Mouse (Mus musculus) embryo, embryonic 9.5 days (tissue): ENCODE results near the gene Trmo.
A peak's percentile ranks its signal among the peaks of the same experiment; 100 is the strongest.

Source experiments
- DNase-seq: peaks from one replicate; pipeline ENCODE4 v3.0.0-alpha.2; 2017; ENCODE audit errors: extremely low spot score

The Trmo gene

DNA sequence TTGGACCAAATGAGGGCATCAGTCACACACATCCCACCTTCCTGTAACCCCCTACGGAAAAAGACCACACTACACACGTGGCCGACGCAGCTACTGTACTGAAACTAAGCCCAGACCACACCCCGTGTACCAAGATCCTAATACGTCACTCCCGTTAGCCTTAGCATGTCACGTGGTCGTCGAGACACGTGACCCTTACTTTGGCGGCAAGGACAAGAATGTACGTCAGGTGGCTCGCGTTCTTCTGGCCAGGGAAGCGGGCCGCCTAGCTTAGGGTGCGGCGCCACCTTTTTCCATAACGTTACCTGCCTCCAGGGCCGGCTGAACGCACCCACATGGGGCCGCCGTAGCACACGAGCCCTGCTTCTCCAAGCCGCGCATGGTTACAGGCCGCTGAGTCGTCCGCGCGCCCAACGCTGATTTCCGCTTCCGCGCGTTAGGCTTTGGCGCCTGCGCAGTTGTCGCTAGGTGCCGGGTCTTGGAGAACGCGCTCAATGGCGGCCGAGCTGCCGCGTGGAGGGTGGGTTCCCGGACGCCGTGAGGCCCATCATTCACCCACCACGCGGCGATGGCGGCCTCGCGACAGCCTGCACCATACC lies at the start of gene Trmo:
Trmo (minus strand) TSS at position 425 of the 599 bp plus-strand sequence.
- DNase-seq = peak; percentile 96

DNA sequence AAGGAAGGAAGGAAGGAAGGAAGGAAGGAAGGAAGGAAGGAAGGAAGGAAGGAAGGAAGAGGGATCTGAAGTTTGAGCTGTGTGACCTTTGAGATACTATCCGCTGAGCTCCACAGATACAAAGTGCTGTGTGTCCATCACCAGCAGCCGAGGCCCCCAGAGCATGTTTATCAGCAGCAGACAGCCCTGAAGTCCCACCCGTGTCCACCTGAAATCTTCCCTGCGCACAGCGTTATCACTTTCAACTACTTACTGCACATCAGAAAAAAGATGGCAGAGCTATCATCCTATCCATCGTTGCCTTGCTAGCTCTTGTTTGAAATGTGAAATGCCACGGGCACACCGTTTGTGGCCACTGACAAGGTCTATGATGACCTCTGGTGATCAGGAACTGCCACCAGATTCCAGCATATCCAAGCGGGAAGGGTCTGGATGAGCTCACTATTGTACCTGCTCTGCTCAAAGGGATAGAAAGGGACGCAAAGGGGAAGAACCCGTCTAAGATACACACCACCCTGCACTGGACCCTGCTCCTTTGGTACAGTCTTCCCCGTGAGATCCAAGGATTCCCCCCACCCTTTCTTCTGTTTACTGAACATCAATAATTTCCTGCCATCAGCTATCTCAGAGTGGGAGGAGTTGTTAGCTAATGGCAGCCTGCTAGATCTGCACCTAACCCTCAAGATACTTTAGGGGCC lies 43.3 kb upstream of the Trmo start:
- DNase-seq = no peak

DNA sequence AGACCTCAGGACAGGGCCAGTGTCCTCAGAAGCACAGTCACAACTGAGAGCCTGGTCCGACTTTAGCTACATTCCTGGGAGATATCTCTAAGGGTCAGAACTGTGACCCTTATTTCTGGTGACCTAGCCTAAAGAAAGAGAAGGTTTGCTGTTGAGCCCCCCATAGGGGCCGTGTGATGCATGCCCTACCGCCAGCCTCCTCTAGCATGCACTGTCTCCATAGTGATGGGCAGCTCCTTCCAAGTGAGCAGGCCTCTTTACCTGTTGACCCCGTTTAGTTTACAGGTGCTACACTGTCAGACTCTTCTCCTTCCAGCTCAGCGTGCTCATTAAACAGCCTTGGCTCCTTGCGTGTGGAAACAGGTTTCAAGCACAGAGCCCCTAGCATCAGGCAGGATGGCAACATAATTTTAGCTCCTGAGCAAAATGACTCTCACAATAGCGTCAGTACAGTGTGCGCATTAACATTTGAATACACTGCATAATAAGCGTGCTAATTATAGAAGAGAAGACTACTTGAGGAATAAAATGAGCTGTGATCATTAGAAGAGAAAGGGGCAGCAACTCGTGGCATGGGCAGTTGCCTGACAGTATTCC lies 39.8 kb upstream of the Trmo start:
- DNase-seq = no peak

DNA sequence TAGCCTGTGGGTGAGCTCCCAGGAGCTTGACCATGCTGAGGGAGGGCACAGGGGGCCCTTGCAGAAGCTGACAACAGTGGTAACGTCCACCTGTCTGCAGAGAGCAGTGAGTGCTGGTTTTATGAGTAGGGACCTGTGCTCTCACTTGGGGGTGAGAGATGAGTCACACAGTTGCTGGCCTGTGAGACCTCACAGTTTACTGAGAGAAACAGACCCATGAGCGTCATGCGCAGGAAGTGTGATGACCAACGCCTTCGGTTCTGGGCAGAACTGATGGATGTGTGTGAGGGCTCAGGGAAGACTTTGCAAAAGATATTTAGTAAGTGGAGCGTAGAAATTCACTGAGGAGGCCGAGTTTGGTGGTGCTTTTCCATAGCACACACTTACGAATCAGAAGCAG lies 33.4 kb upstream of the Trmo start:
- DNase-seq = no peak

DNA sequence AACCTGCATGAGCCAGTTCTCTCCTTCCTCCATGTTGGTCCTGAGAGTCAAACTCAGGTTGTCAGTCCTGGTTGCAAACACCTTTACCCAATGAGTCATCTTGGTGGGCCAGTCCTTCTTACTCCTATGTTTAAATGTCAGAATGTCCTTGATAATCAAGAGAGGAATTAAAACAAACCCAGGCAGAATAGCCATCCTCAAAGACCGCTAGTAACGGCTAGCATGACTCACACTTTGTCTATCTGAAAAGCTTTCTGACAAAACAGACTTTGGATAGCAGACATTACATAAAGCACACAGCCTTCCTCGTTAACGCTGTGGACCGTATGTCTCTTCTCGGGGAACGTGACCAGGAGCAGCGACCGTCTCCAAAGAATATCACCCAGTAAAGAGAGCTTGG lies 29.6 kb upstream of the Trmo start:
- no peak for DNase-seq

DNA sequence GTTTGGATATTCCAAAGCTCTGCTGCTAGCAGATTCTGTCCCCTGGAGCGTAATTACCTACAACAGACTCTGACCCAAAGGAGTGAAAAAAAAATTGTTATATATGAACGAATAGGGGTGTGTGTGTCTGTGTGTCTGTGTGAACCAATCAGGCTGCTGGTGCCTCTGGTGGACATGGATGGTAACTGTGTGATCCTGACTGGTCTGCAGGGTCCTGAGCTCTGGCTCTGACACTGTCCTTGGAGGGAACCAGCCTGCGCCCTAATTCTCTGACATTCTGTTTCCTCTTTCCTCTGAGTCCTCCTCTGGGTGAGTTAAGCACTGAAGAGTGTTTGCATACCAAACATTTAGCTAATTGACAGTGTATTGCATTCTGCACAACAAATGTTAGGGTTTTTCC lies 28.3 kb upstream of the Trmo start:
- DNase-seq = no peak

DNA sequence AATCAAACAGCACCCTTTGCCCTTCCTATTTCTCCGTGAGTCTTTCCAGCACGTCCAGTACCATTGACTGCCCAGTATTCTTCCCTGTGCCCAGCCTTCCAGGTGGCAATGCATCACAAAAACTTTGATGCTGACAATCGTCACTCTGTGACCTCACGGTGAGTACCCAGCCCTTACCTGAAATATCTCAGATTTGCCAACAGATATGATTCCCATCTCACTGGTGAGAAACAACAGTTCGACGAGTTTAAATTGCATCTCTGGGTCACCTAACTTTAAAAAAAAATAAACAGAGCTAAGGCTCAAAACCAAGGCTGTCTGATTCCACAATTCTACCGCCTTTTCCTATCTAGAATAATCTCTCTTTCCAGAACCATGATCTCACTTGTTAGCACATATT lies 24.2 kb upstream of the Trmo start, which contains the start of gene Hemgn:
Hemgn (minus strand) TSS at position 101 of the 400 bp plus-strand sequence.
- DNase-seq = no peak

DNA sequence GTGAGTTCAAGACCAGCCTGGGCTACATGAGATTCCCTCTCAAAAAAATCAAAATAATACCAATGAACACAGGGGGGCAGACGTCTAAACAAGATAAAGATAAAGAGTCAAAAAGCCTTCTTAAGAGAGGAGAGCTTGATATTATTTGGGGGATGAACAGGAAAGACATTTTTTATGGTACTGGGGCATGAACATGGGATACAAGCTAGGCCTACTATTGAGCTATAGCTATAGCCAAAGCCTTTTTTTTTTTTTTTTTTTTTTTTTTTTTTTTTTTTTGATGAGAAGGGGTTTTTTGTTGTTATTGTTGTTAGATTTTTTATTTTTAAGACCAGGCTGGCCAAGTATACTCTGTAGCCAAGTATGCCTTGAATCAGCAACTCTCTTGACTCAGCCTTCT lies 22.9 kb upstream of the Trmo start:
- DNase-seq = no peak

DNA sequence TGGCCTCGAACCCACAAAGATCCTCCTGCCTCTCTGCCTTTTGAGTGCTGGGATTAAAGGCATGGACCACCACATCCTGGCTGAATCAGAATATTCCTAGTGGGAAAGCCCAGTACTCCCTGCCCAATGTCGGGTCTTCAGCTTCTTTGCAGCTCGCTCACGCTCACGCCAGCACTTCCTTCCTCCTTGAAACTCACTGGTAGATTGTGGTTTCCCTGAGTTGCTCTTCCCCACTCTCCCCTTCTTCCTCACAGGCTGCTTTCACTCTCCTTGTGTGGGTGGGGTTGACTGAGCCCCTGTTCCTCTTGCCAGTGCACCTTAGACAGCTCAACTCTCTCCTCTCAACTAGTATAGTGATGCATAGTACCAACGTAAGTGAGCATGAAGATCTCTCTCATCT lies 22.3 kb upstream of the Trmo start:
- no peak for DNase-seq

DNA sequence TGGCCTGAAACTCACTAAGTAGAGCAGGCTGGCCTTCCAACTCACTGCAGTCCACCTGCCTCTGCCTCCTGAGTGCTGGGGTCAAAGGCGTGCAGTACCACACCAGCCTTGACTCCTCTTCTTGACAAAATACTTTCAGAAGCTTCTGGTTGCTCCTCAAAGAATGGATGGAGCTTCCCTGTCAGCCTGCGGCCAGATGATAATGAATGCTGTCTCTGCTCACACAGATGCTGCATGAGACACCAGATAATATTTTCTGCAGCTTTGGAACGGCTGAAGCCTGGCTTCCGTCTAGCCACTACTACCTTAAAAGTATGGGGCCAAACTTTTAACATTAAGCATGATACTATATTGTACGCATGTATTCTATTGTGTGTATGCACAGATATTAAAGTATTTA lies 21.4 kb upstream of the Trmo start:
- no peak for DNase-seq

DNA sequence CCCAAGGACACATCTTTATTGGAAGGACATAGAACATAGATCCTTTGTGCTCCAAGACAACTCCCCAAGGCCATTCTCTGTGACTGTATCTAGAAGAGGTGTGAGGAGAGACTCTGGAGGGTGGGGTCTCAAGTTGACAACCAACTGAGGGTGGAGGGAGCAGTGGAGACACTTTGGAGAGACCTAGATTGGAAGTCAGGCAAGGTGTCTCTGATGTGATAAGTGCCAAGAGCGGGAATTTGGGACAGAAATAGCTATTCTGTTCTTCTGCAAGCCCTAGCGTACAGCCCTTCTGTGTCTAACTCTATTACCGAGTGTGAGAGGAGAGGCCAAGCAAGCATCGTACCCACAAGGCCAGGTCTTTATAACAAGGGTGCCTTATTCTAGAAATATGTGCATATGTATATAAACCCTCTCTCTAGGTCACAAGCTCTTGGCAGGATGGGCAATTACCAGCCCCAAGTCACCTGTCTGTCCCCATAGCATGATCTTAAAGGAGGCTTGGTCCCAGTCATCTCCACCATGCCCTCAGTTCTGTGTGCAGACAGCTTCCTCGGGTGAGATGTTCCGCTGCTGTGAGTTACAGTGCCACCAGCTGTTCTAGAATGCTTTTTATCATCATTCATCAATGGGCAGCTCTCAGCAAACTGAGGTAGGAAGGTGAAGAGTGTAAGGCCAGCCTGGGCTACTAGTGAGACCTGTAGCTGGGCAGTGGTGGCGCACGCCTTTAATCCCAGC lies 17.9 kb upstream of the Trmo start:
- DNase-seq = no peak

DNA sequence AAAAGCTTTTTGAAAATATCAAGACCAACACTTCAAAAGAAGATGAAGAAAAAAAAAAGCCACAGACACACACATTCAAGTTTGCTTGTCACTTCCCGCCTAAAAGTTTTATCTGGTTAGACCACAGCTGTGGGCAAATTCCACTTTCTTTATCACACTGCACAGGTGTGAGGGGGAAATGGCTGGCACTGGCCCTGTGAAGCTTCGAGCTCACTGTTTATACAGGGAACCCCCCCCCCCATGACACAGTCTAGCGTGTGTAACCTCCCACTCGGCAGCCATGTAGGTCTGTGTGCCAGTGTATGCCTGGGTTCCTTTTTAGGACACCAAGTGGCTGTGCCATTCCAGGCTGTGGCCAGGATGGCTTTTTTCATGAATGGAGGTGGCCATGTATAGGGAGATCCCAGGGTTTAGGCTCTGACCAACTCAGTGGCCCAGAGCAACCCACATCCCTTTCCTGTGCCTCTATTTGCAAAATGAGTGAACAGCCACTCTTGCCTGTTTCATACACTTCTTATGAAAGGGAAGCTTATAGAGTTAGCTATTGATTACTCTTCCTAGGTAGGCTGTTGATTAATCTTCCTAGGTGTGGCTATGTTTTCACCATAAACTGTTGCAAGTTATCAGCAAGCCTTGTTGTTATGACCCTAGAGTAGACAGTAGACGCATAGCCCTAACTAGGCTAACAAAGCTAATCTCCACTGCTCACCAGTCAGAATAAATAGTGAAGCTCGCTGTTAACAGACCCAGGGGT lies 15.0 kb upstream of the Trmo start:
- DNase-seq = no peak

DNA sequence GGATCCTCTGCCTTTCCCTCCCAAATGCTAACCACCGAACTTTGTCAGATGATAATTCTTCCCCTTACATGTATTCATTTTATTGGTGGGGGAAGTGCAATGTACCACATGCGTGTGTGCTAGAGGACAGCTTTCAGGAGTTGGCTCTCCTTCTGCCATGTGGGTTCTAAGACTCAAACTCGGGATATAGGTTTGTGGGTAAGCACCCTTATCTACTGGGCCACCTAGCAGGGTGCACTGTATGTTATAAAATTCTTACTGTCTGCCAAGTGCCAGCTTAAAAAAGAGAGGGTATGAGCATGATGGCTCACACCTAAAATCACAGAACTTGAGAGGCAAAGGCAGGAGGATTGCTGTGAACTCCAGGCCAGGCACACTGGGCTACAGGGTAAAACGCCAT lies 9.6 kb upstream of the Trmo start:
- no peak for DNase-seq

DNA sequence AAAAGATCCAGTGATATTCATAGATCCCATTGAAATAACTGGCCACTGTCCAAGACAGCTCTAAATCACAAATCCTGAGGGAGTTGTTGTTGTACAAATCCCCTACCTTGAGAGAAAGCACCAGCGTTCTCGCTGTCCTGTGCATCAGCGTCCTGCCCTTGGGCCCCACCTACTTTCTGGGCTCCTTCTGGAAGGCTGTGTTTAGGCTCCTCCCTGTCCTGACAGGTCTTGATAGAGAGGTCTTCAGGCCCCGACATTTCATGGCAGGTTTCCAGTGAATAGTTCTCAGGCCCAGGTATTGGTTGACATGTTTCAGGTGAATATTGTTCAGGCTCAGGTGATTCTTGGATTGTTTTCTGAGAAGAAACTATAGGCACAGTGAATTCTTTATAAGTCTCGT lies 6.5 kb upstream of the Trmo start:
- DNase-seq = no peak

DNA sequence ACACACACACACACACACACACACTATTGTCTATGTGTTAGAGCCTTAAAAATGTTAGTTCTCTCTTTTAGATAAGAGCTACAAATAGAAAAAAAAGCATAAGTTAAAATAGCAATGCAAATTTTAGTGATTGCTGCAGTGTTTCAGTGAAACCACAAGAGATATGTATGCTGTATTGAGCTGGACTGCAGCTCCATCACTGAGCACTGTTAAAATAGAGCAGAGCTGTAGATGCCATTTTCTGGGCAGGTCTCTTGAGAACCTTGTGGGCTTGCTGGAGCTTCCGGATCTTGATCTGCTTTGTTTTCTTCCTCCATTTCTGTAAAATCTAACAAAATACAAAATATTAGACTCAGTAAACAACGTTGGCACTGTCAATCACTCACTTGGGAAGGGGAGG lies 5.2 kb upstream of the Trmo start:
- DNase-seq = no peak

DNA sequence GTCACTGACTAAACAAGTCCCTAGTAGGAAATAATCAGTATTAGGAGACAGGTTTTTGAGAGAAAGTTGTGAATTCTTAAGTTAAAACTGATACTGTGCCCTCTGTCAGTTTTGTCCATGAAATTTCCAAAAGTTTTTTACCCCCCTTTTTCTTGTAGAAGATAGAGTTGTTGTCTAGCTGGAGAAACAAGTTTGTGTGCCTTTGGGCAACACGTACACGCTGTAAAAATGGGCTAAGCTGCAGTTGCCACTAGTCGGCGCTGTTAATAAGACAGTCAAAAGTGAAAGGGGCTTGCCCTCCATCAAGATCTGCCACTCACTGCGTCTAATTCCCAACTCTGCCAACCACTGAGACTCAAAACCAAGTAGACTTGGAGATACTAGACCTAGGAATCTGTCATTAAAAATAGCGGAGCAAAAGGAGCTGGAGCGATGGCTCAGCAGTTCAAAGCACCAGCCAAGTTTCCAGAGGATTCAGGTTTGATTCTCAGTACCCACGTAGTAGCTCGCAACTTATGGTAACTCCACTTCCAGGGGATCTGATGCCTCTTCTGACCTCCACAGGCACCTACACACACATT lies 1.2 kb upstream of the Trmo start:
- DNase-seq = peak; percentile 91

DNA sequence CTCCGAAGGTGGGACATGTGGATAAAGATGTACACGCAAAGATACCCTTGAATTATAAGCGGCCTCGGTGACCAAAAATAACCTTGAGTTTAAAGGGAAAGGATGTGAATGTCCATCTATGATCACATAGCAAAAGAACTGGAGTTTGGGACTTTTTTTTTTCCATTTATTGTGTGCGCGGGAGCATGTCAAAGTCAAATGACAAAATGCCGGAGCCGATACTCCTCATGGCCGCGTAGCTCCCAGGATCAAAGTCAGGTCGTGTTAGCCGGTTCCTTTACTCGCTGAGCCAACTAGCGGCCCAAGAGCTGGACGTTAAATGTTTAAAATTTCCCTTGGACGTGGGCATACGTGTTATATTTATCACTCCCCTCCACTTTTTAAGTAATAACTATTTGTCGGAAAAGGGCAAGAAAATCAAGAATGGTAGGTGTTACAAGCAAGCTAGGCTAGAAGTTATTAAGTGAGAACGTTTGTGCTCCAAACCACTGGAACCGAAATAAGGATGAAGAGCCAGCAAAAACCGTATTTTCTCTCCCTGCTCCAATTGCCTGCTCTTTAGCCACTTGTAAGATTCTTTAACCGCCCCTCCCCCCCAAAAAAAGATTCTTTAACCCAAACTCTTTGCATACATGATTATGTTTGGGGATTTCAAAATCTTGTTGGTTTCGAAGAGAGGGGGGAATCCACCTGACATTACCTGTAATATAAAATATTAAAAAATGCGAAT lies 540 bp upstream of the Trmo start:
- DNase-seq = peak; percentile 62

DNA sequence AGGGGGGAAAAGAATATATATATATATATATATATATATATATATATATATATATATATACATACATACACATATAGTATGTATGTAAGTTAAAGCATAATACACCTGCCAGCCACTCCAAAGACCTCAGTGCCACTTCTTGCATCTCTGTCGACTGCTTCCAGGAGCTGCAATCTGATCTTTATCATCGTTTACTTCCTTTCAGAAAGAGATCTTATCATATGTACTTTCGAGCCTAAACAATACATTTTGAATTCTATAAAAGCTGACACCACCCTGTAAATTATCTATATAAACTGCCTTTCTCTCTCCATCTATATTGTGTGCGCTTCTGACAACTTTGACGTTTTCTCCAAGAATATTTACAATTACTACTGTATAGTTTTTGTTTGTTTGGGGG lies 681 bp downstream of the Trmo start:
- no peak for DNase-seq

DNA sequence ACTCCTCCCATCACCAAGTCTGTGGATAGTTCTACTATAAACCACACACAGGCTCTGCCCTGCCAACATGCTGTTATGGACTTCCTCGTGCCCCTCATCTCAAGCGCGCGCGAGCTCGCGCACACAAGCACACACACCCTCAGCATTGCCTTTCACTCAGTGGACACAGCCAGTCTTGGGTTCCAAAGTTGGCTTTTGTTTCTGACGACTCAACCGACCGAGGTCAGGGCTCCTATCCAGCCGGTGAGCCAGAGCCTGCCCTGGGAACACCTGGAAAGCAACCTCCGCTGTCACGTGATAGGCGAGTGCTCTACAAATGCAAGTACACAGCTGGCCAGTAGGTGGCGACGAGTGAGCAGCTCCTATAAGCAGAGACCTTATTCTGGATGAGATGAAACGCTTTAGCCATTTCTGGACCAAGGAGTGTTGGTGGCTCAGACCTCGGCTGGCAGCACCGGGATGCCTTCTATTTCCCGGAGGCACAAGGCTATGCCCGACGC lies 14.3 kb downstream of the Trmo start:
- DNase-seq = peak; percentile 76

DNA sequence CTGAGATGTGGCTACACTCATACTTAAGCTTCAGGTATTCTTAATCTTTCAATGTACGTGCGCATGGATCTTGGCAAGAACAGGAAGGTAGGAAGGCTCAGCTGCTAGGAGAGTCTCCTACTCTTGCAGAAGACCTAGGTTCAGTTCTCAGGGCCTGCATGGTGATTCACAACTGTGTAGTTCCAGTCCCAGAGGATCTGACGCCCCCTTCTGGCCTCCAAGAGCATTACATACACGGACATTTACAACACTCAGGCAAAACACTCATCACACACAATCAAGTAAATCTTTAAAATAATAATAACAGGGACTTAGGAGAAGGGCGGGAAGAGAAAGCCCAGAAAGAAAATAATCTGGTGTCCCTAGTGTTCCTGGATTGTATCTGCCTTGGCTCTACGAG lies 14.8 kb downstream of the Trmo start:
- DNase-seq = no peak

DNA sequence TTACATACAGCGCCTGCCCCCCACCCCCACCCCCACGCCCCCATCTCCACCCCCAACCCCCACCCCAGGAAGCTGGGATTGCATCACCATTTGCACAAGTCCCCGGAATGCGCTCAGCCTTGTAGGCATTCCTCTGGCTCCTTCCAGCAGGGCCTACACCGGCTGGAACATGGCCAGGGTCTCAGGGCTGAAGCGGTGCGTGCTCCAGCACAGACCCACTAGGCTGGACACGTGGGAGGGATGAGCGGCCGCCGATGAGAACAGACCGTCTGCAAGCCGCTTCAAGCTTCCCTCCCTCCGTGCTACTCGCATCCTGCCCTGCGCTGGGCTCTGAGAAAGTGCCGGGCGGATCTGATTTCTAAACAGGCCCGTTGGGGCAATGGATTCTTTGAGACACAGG lies 18.2 kb downstream of the Trmo start:
- DNase-seq = peak; percentile 54
